Mouse (Mus musculus) forebrain, postnatal 0 days (tissue): ENCODE data around the gene Smoc1. TPM values are rescaled to one million over a fixed set of nuclear protein-coding genes. Genes with fewer than 3 reads are reported as not detected.

ENCODE experiments used
- ATAC-seq: fragments of 200-750 bp; cut with Nextera tagmentation; 2 replicates; pipeline ENCODE4 v1.8.0; 2017; ENCODE audit warnings: mild to moderate bottlenecking, moderate library complexity
- DNase-seq: peaks from one replicate; pipeline ENCODE4 v3.0.0-alpha.2; 2015
- H3K27ac ChIP-seq: fragments of 300-500 bp; sonication (generic); 2 replicates; pipeline ENCODE4 v1.5.1; 2014; ENCODE audit warnings: low read depth, mild to moderate bottlenecking, antibody characterized with exemption, low read length, moderate library complexity, mixed read lengths
- H3K27me3 ChIP-seq: fragments of 300-500 bp; sonication (generic); 2 replicates; pipeline ENCODE4 v1.6.1; 2014; ENCODE audit warnings: mild to moderate bottlenecking, low read length, mixed read lengths; ENCODE audit not compliant: insufficient read depth
- H3K36me3 ChIP-seq: fragments of 300-500 bp; sonication (generic); 2 replicates; pipeline ENCODE4 v1.6.1; 2014; ENCODE audit warnings: mild to moderate bottlenecking, moderate library complexity; ENCODE audit not compliant: insufficient read depth
- H3K4me1 ChIP-seq: fragments of 300-500 bp; sonication (generic); 2 replicates; pipeline ENCODE4 v1.6.1; 2014; ENCODE audit warnings: antibody characterized with exemption; ENCODE audit not compliant: insufficient read depth
- H3K4me2 ChIP-seq: fragments of 300-500 bp; sonication (generic); 2 replicates; pipeline ENCODE4 v1.6.1; 2014; ENCODE audit warnings: low read depth, mild to moderate bottlenecking, moderate library complexity
- H3K4me3 ChIP-seq: fragments of 300-500 bp; sonication (generic); 2 replicates; pipeline ENCODE4 v1.5.1; 2014; ENCODE audit warnings: low read depth, low read length, mixed read lengths
- H3K9ac ChIP-seq: fragments of 300-500 bp; sonication (generic); 2 replicates; pipeline ENCODE4 v1.6.1; 2014; ENCODE audit warnings: mild to moderate bottlenecking
- H3K9me3 ChIP-seq: fragments of 300-500 bp; sonication (generic); 2 replicates; pipeline ENCODE4 v1.6.1; 2016; ENCODE audit warnings: low read length
- CTCF ChIP-seq: sonication (generic); IDR thresholded peaks from 2 replicates; pipeline ENCODE4 v1.5.1; 2016; ENCODE audit warnings: antibody characterized with exemption, control low read depth, low read depth
- WGBS: fragments of 180-500 bp; shearing (Covaris S2); extraction: QIAGEN DNeasy Blood & Tissue Kit; methylation state at CpG from one replicate; pipeline ENCODE4 v1.1.7; 2014; 5-methylcytosine and 5-hydroxymethylcytosine counted together
- polyA plus RNA-seq: library from polyadenylated mRNA; unstranded; fragments of >200 nt; fragmentation: Nextera tagmentation; extraction: Ambion mirVana; gene quantifications from 2 replicates; pipeline ENCODE4 v1.2.1, GENCODE M21; 2015
- total RNA-seq: library from RNA; depleted of rRNA; stranded (reverse); fragments of >200 nt; gene quantifications from 2 replicates; pipeline ENCODE4 v1.2.3, GENCODE M21; 2014

Smoc1 gene
- total and polyA plus RNA-seq, 2 experiments from 2014 or later = 12.3 to 16.9 TPM

- Histone ChIP-seq H3K27ac (no peak overlapping the region), H3K4me3 (no peak overlapping the region), H3K4me1 (no peaks in the 10 kb centered on the region), H3K27me3 (no peaks in the 10 kb centered on the region), H3K4me2 (no peak overlapping the region), H3K36me3 (no peaks in the 10 kb centered on the region), H3K9ac (no peak overlapping the region), H3K9me3 (no peaks in the 10 kb centered on the region)
- no peak for DNase-seq
- 79% methylated on average over 4 of the region's 4 CpGs for WGBS
- no peak for ATAC-seq
- TF ChIP-seq CTCF = no peak
Measured at GRCm38 (mm10) chr12:81034042-81034417, 7.4 kb downstream of the Smoc1 start.

GRCm38 (mm10) chr12:81035850-81036249 is 9.2 kb downstream of the Smoc1 start:
- ATAC-seq (no peak), DNase-seq (no peak)
- H3K27ac ChIP-seq = no peak overlapping the region
- TF ChIP-seq CTCF = no peak
- H3K27me3 ChIP-seq = no peaks in the 10 kb centered on the region
- no peak overlapping the region for H3K9ac ChIP-seq
- 91% methylated on average over 6 of the region's 6 CpGs for WGBS
- no peaks in the 10 kb centered on the region for H3K36me3 ChIP-seq
- H3K4me1 ChIP-seq = no peaks in the 10 kb centered on the region
- no peaks in the 10 kb centered on the region for H3K9me3 ChIP-seq
- H3K4me3 ChIP-seq = no peak overlapping the region
- H3K4me2 ChIP-seq = no peak overlapping the region

DNA sequence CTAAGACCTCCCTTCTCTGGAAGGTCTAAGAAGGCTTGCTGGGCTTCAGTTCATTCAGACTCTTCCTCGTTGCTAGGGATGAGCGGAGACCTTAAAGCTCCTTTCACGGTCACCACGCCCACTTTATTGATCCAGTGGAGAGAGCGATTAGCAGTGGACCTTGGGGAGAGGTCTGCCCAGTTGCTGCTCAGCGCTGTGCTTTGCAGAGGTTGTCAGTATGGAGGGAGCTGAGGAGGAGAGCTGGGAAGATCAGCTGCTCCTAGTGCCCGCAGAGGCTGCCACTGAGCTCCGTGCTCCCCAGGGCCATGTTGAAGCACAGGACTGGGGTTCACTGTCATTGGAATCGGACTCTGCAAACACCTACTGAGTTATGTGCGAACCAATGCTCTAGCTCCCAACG is 17.0 kb downstream of the Smoc1 start:
- Histone ChIP-seq H3K4me1 (no peaks in the 10 kb centered on the region), H3K27ac (no peak overlapping the region), H3K27me3 (no peaks in the 10 kb centered on the region), H3K36me3 (no peaks in the 10 kb centered on the region), H3K9me3 (no peaks in the 10 kb centered on the region), H3K9ac (no peak overlapping the region), H3K4me3 (no peak overlapping the region), H3K4me2 (no peak overlapping the region)
- 34% methylated on average over 11 of the region's 11 CpGs for WGBS
- TF ChIP-seq CTCF = no peak
- DNase-seq (no peak), ATAC-seq (no peak)

DNA sequence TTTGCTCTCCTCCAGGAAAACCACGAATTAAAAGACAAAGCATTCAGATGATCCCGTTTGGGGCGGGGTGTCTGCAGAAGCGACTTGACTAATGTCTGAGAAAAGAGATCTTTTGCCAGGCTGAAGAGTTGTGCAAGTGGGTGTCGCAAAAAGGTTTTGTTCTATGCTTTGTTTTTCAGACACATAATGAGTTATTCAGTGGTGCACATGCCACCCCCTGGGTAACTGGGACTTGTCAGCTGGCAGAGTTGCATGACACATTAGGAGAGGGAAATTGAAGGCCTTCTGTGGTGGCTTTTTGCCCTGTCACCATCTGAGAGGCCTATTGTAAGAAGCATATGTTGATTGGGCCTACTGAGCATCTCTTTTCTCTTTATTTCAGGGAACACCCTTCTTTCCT is 20.3 kb downstream of the Smoc1 start:
- no peaks in the 10 kb centered on the region for H3K4me1 ChIP-seq
- ATAC-seq (no peak; the same call in 1 of the 2 replicates), DNase-seq (no peak)
- H3K27ac ChIP-seq = no peak overlapping the region
- no peaks in the 10 kb centered on the region for H3K27me3 ChIP-seq
- no peak for TF ChIP-seq CTCF
- H3K9ac ChIP-seq = no peak overlapping the region
- 71% methylated on average over 5 of the region's 5 CpGs for WGBS
- H3K9me3 ChIP-seq = no peaks in the 10 kb centered on the region
- no peak overlapping the region for H3K4me3 ChIP-seq
- no peak overlapping the region for H3K4me2 ChIP-seq
- no peaks in the 10 kb centered on the region for H3K36me3 ChIP-seq

- H3K27ac ChIP-seq = no peak overlapping the region
- DNase-seq (no peak), ATAC-seq (no peak)
- no peaks in the 10 kb centered on the region for H3K27me3 ChIP-seq
- TF ChIP-seq CTCF = no peak
- H3K4me2 ChIP-seq = no peak overlapping the region
- H3K36me3 ChIP-seq = no peaks in the 10 kb centered on the region
- H3K4me1 ChIP-seq = no peaks in the 10 kb centered on the region
- 97% methylated on average over 5 of the region's 5 CpGs for WGBS
- H3K9ac ChIP-seq = no peak overlapping the region
- no peak overlapping the region for H3K4me3 ChIP-seq
- H3K9me3 ChIP-seq = no peaks in the 10 kb centered on the region
Measured at GRCm38 (mm10) chr12:81049661-81050060, 23.1 kb downstream of the Smoc1 start.

GRCm38 (mm10) chr12:81055000-81055705 is 28.5 kb downstream of the Smoc1 start:
- Histone ChIP-seq H3K4me1 (no peaks in the 10 kb centered on the region), H3K4me2 (no peak overlapping the region), H3K9ac (no peak overlapping the region), H3K36me3 (no peaks in the 10 kb centered on the region), H3K9me3 (no peaks in the 10 kb centered on the region), H3K27me3 (no peaks in the 10 kb centered on the region), H3K27ac (no peak overlapping the region), H3K4me3 (no peak overlapping the region)
- WGBS = 23% methylated on average over 11 of the region's 11 CpGs
- TF ChIP-seq CTCF = no peak
- ATAC-seq = peak; percentile 69
- no peak for DNase-seq

- Histone ChIP-seq H3K9me3 (no peaks in the 10 kb centered on the region), H3K4me1 (no peaks in the 10 kb centered on the region), H3K9ac (no peak overlapping the region), H3K4me2 (no peak overlapping the region), H3K4me3 (no peak overlapping the region), H3K27me3 (no peaks in the 10 kb centered on the region), H3K27ac (no peak overlapping the region), H3K36me3 (no peaks in the 10 kb centered on the region)
- DNase-seq = no peak
- 86% methylated on average over 2 of the region's 2 CpGs for WGBS
- no peak for ATAC-seq
- no peak for TF ChIP-seq CTCF
Measured at GRCm38 (mm10) chr12:81055811-81056210, 29.2 kb downstream of the Smoc1 start.
